Mouse (Mus musculus) kidney, adult 9 months (tissue): ENCODE measurements at regions not wholly inside any gene's neighbourhood (a gene's known extent, or its start where the extent isn't known, plus 50 kb on each side); places are given as distances from the start of the nearest gene placed in this dataset.

Experiments
- DNase-seq: peaks from one replicate; pipeline ENCODE4 v3.0.0; 2022

DNA sequence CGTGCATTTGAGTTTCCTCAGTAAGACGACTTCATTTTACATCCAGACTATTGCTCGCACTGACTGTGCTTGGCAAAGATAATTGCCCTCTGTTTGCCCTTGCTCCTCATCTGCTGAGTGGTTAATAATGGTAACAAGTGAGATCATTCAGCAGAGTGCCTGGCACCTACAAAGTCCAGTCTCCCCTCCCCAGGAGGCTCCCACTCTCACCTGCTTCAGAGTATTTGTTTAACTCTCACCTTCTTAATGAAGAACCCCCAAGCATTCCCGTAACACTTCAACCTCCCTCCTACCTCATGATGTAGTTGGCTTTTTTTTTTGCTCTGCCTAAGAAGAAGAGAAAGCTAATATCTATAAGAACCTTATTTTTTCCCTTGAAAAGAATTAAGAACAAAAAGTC is 288.6 kb upstream of the Sel1l start:
- DNase-seq: no peak

DNA sequence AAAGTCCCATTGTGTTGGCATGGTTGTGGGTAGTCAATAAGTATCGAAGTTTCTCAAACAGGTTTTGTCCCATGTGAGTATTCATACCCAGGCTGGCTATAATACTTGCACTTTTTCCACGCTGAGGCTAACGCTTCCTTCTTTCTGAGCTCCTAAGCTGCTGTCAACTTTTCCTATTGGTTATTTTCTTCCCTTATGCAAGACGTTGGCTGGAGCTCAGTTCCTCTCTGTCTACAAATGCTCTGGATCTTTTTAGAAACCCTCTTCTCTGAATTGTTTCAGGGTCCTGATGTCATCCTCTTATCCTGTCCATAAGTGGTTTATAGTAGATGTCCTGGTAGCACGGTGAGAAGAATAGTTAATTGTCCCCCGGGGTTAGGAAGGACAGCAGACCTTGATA is 278.7 kb upstream of the Sel1l start:
- DNase-seq: no peak

DNA sequence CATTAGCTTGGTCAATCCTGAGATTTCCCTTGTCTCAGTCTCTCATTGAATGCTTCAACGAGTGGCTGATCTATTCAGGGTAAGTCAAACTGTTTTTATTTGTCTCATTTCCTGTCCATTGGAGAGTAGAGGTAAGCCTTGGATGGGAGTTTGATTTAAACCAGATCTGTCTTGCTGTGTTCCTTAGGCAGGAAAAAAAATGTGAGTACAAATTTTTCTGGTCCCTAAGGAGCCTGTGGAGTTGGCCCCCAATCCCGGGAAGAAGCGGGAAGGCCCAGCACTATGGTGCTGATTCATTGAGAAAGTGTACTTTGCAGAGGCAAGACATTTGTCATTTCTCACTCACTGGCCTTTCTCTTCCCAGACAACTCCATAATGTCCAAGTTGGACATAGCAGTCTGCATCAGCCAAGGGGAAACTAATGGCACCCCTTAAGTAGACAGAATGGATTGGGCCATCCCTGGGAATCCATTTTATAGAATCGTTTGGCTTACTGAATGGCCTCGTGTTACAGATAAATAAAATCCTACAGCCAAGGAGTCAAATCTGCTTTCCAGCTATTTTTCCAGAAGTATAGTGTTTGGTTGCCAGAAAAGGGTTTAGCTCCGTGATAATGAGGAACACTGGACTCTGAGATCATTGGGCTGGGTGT is 271.3 kb upstream of the Sel1l start:
- DNase-seq: no peak

DNA sequence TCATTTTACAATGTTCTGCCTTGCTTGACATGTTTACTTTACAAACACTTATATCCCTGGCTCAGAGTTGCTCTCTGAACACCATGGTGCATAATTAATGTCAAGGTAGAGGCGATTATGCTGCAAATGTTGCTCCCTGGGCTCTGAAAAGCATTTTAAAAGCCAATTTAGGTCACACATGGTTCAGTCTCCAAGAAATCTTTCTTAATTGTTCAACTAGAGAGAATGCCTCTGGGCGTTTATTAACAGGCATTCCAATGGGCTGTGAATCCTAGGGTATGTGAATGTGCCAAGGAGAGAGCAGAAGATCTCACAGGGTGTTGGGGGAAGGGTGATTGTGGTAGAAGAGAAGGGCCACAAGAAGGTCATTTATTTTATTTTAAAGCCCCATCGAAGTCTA is 260.7 kb upstream of the Sel1l start:
- DNase-seq: peak; percentile 48

DNA sequence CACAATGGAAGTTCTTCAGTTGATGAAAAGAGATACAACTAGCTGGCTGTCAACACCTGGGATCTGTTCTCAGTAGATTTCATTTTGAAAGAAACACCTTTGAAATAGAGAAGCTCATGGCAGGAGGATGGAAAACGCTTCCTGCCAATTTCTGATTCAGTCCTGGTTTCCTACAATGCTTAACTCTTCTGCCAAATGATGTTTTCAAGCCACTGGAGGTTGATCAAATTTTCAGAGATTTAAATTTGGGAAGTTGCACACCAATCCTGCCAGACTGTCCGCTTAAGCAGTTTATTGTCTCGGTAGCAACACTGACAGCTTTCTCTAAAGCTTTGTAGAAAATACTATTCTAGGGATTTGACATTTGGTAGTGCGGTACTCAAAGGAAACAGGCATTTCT is 251.1 kb upstream of the Sel1l start:
- no peak for DNase-seq

DNA sequence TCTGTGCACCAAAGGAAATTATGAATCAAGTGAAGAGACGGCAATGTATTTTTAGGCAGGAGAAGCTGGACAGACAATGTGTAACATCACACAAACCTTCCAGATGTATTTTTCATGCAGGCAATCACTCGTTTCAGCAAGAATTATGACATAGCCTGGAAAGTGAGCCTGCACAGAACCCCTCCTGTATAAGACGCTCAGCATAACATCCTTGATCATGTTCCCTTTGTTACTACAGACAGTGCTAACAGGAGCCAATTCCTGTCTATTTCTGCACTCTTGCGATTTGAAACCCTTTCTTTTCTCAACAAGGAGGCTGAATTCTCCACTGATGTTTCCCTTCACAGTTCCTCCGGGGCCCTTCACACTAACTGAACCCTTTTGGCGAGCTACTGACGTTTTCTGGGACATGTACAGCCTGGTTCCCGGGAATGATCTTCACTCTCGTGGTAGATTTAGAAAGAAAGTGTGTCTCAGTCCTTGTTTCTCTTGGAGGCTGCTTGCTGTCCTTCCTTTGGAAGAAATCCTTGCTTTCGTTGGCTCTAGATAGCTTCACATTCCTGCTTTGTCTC is 243.9 kb upstream of the Sel1l start:
- no peak for DNase-seq

DNA sequence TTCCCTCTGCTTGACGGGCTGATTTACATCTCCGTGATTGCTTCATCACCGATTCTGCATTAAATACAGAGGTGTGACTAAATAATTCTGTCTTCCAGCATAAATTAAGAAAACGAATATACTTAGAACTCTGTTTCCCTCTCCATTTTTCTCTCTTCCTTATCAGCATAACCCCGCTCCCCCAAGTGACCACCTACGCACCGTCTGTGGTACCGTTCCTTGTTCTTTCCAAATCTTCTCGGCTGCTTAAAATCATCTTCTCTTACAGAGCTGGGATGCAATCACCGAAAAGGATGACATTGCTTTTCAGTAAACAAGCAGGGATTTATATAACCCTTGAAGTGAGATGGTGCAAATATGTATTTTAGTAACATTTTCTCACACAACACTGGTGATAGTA is 224.3 kb upstream of the Sel1l start:
- no peak for DNase-seq

DNA sequence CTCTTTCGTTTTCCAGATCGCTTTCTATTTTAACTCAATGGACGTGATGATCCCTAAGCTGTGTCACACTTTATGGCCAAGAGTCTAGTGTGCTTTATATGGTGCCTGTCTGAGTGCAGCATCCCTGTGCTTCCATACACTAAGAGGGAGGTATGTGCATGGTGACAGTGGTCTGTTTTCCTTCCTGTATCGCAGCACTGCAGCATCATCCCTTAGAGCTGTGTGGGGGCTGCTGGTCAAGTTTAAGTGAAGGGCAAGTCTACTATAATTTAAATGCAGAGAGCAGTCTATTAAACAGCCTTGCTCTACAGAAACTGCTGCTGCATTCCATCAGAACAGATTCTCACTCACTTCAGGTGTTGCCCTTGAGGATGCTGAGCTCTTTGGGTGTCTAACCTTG is 213.8 kb upstream of the Sel1l start:
- no peak for DNase-seq

DNA sequence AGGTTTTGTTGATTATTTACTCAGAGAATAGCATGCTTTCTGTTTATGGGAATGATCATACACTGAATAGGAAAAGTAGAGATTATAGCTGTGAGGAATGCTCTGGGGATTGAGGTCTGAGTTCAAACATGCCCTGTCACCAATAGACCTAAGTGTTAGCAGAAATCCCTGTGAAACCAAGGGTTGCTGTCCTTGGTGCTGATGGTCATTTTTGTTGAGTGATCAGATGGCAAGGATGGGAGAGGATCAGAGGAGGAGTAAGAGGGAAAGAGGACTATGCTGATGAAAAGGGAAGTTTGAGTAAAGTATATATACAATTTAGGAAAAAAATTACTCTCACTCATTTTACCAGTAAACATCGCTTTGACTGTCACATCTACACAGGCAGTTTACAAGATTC is 191.5 kb upstream of the Sel1l start:
- DNase-seq: no peak

DNA sequence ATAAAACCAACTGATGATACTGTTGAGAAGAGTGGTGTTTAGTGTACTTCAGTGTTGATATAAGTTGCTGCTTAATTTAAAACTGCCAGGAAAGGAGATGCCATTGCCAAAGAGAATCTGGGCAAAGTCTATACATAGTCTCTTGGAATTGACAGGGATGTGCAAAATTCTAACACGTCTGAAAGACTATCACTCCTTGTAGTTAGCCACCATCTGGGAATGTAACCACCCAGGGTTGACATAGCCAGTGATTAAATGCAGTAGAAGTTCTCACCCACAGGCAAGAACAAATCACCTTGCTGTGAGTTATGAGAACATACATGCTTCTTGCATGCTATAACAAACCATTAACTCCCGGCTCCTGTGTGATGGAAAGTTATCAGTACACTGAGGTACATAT is 180.2 kb upstream of the Sel1l start:
- no peak for DNase-seq

DNA sequence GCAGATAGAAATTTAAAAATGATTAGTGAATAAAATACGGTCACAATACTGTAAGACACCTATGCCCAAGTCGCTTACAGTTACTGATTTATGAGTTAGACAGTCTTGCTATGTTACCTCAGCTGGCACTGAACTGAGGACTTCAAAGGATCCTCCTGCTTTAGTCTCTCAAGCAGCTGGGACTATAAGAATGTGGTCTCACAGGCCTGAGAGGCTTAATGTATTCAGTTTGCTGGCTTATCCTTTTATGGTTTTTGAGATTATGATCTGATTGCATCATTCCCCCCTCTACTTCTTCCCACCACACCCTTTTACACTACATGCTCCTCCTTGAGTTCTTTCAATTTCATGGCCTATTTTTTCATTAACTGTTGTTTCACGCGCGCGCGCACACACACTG is 179.4 kb upstream of the Sel1l start:
- DNase-seq: no peak

DNA sequence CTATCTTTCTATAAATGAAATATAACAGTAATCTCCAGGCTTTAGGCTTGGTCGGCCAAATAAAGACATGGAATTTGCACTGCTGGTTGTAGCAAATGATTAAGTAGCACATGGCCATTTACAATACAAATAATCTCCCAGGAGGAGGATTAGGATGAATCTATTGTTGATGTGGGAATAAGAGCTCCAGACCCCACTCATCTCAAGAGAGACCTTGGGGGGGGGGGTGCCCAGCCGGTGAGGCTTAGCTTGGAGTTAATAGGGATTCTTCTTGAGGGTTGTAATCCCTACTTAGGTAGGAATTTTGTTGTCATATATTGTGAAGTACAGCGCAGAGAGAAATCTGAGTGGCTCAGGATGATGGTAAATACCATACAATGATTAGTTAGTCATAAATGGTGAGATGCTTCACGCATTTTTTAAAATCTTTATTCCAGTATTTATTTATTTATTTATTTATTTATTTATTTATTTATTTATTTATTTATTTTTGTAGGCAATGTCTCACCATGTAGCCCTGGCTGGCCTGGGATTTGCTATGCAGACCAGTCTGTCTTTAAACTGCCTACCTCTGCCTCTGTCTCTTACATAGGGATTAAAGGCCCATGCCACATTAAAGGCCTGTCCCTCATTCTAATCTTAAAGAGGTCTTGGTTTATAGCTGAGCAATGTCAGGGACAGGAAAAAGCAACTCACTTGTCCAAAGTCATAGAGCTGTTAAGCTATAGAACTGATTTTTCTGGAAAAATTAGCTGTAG is 175.7 kb upstream of the Sel1l start:
- DNase-seq: no peak

DNA sequence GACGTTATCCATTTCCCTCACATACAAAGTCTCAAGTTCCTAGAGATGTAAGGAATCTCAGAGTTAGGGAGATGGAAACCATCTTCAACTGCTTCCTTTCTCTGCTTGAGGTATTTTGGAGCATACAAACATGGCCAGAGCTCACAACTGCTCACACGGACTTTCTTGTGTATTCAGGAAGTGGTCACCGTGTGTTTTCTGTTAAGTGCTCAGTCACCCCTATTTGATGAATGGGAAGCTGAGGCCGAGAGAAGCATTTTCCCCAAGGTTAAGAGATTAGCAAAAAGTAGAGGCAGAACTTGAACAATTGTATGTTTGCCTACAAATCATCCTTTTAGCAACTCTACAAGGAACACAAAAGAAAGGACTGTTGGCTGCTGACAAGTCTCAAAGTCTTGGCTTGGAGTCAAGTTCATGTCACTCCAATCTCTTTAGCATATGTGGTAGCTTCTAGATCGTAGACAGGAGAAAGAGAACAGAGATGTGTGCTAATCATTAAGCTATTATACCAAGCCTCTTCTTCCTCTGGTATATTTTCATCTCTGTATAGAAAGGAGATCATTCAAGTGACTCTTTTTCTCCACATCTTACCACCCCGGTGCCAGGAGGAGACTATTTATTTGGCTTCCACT is 170.8 kb upstream of the Sel1l start:
- DNase-seq: no peak

DNA sequence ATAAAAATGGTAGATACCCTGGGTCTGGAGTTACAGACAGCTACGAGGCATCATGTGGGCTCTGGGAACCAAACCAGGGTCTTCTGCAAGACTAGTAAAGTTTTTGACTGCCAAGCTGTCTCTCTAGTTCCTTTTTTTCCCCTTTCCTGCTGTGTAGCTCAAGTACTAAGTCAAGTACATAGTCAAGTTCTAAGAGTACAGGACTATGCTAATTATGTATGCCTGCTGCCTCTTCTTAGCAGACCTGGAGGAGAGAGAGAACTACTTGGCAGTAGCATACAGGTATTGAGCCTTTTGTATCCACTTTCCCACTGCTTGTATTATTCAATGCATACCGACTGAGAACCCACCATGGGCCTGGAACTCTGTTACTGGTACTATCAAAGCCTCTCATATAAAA is 166.4 kb upstream of the Sel1l start:
- no peak for DNase-seq

DNA sequence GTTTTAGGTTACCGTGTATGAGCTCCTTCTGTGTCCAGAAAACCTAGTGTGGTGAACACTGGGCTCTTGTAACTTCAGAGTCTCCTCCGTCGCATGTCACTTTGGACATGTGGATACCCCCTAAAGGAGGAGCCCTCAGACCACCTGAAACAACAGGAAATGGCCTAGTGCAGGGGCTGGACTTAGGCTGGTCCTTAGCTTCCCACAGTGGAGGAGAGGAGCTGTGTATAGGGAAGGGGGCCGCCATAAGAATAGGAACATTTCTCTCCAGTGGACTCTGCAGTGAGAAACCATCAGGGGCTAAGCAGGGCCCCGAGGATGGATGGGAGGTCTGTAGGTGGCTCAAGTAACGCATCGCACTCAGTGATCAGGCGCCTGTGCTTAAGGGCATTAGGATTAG is 165.0 kb upstream of the Sel1l start:
- no peak for DNase-seq

DNA sequence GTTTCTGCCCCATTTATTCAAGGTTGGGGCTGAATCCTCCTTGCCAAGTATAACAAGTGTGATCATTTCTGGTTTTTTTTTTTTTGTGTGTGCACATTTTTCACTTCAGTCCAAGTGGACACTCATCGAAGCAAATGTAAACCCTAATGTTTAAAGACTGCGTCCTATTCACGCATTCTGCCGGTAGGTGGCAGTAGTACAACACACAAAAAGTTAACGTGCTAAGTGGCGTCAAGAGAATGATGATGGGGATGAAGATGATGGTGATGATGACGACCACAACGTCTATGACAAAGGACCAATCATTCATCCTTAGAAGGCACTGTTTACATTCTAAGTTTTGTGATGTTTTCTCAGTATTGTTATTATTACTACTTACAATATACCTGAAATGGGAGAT is 164.3 kb upstream of the Sel1l start:
- DNase-seq: peak; percentile 40

DNA sequence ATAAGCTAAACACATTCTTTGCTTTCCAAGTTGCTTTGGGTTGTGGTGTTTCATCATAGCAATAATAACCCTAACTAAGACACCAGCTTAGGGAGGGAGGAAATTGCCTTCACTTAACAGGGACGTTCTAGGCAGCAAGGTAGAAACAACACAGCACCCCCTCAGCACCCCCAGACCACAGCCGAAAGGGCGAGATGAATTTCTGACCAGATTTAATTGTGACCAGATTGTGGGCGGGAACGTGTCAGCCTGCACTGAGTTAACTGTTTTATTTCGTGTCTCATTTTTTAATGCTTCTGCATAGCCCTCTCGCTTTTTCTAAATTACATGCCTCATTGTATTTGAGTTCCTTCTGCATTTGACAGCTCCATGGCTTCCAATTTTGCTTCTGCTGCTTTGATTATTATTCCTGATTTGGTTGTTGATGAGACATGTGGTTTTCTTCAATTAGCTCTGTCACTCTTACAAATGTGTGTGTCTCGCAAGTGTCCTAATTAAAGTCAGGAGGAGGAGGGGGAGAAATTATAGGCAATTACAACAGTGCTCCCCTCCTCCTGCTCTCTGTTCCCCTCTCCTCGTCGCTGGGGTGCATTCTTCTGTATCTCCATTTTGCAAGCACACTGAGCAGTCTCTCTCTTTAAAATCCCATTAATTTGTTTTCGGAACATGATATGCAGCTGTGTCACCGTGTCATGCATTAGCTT is 155.6 kb upstream of the Sel1l start:
- DNase-seq: no peak

DNA sequence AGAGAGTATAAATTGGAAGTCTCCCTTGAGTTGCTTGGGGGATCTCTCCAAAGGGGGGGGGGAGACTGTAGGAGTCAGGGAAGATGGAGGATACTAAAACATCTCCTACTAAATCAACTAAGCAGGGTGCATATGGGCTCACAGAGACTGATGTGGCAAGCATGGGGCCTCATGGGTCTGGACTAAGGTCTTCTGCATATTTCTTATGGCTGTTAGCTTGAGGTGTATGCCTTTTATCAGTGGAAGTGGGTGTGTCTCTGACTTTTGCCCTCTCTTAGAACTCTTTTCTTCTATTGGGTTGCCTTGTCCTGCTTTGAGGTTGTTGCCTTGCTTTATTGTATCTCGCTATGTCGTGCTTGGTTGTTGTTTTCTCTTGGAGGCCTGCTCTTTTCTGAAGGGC is 150.1 kb upstream of the Sel1l start:
- DNase-seq: no peak

DNA sequence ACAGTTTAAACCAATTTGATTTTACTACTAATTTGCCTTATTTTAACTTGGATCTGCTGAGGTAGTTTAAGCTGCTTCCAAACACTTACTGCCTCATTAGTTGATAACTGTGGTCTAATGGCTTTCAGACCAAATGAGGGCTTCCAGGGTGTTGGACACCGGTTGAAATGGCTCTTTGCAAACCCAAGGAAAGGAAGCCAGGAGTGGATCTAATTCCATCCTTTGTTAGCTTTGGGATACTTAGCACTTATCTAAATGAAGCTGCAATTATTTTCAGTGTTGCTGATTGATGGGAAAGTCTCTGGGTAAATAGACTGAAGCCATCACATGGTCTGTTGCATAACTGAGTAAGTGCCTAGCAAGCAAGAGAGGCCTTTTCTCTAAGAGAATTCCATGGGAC is 148.4 kb upstream of the Sel1l start:
- no peak for DNase-seq

DNA sequence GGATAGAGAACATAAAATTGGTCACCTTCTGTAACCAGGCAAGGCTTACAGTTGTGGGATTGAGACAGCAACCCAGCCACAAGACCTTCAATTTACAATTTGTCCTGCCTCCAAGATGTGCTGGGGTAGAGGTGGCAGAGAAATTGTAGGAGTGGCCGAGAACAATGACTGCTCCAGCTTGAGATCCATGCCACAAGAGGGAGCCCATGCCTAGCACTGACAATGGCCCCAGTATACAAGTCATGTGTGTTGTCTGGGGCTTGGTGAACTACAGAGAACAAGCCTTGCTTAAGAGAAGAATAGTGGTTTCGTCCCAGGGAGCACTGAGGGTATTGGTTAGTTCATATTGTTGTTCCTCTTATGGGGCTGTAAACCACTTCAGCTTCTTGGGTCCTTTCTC is 146.6 kb upstream of the Sel1l start:
- DNase-seq: no peak

DNA sequence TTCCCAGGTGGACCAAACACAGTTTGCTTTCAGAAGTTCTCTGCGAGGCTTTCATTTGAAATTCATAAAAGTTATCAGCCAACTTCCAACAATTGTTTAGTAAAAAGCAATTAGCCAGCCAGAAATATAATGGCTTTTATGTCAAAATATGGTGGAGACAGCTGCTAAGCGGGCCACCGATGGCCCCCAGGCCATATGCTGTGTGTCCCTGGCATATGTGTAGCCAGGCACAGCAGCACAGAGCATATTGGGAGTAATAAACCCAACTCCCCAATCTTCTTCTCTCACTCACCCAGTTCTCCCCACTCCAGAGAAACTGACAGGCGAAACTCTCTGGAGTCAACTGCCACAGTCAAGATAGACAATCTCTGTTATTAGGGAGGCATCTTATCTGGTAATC is 137.5 kb upstream of the Sel1l start:
- DNase-seq: no peak

DNA sequence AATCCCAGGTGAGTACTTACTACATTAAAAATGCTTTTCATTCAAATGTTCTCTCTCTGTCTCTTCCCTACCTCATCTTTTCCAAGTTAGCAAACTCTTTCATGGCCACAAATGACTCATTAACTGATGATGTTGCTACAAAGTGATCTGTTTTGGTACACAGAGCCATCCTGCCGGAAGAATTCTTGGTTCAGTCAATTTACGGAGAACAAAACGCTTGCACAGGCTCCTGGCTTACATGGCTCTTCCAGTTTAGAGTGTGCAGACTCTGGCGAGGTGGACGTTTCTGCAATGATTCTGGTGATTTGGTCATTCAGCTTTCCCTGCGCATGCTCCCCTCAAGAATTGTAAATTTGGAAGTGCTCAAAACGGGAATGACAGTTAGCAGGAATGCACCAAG is 131.4 kb upstream of the Sel1l start:
- no peak for DNase-seq

DNA sequence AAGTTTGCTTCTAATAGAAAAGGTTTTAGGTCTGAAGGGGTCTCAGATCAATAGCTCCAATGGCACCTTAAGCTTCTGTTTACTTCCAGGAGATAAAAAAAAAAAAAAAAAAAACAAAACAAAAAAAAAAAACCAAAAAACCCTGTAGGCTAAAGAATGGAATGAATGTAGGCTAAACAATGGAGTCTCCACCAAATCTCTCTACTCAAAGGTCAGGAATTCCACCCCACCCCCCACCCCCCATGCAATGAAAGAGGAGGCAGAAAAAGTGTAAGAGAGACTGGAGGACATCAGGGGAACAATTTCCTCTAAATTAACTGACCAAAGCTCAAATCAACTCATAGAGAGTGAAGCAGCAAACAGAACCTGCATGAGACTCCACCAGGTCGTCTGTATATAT is 122.1 kb upstream of the Sel1l start:
- no peak for DNase-seq

DNA sequence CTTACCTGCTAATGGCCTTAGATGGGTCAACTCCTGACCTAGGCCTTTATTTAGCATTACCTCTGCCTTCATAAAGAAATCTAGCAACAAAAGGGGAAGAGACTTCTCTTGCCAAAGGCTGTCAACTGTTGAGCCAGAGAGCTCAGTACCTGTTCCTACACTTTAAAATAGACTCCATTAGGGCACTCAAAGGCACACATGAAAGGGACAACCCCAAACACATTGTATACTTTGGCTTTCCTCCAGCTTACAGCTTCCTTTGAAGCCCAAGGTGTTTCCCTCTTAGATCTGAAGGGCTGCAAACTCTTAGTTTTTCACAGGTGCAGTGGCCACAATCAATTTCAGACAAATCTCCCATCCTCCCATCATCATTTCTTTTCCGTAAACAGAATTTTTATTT is 117.0 kb upstream of the Sel1l start:
- no peak for DNase-seq
